Comparison of ENCODE assay signal across 20 mouse cellular contexts in the genomic region with DNA sequence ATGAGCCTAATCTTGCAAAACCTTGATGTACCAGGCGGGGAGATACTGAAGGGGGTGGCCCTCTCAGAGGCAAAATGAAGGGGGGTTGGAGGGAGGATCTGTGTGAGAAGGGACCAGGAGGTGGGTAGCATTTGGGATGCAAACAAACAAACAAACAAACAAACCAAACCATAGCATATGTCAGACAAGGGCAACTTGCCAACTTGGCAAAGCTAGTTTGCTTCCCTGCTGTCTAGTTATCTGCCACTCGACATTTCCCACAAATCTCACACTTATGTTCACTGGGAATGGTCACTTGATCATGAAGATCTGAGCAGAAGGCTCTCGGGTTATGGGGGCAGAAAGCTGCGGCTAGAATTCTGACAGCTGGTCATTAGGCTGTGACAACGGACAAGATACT.
A peak's percentile ranks its signal among the peaks of the same experiment; 100 is the strongest.
DNase-seq lines count a peak whose midpoint lies in the region; ATAC-seq and TF ChIP-seq lines count a peak whose summit lies in the region.
"Had no signal": no experiment of that assay in that cellular context is flagged by ENCODE, and none has a peak within 500 bp of the region (broad histone marks: within the 10 kb centered on the region; RNA-seq: fewer than 3 reads in every experiment).

No protein-coding gene starts in this region.

- peaks cover 3% of the 10 kb centered on the region; the same call in 1 of the 2 replicates for H3K4me1 ChIP-seq in forebrain, embryonic 15.5 days
- no peaks in the 10 kb centered on the region for H3K4me1 ChIP-seq in forebrain, embryonic 12.5 days
- peaks cover 7% of the 10 kb centered on the region; the same call in 1 of the 2 replicates for H3K4me1 ChIP-seq in cerebellum, adult 2 months (ENCODE audit: control insufficient read depth, insufficient read depth, low read length)
- H3K4me1 ChIP-seq: embryonic facial prominence, embryonic 12.5 days; heart, embryonic 15.5 days; megakaryocyte, embryonic 14.5 days had no signal

- DNase-seq in left cerebral cortex, postnatal 4 days = peak; percentile 63
- no peak for DNase-seq in left cerebral cortex, adult 11 months (ENCODE audit: low spot score)
- peak; percentile 78 to 86 for DNase-seq in cerebellum, adult 2 months
- peak; percentile 71 to 86 for DNase-seq in cerebellum, postnatal 36 days
- DNase-seq in gastrocnemius, postnatal 25 days = no peak
- no peak for DNase-seq in thymus, postnatal 4 days
- DNase-seq: adrenal gland, postnatal 14 days; gastrocnemius, postnatal 36 days; lung, adult 18-20 months; lung, postnatal 14 days; right cerebral cortex, postnatal 4 days had no signal

- H3K4me3 ChIP-seq in forebrain, embryonic 15.5 days = no peak overlapping the region
- no peak overlapping the region for H3K4me3 ChIP-seq in forebrain, embryonic 12.5 days (replicated peaks)
- no peak overlapping the region for H3K4me3 ChIP-seq in cerebellum, adult 2 months (replicated peaks; ENCODE audit: insufficient read depth, low read depth, low read length)
- H3K4me3 ChIP-seq: embryonic facial prominence, embryonic 12.5 days; erythroblast, embryonic 14.5 days; heart, embryonic 15.5 days; megakaryocyte, embryonic 14.5 days had no signal

- intact Hi-C loops in left cerebral cortex, postnatal 4 days (cut with DNase I) = no loop called here

- H3K9me3 ChIP-seq in forebrain, embryonic 15.5 days = no peaks in the 10 kb centered on the region
- no peaks in the 10 kb centered on the region for H3K9me3 ChIP-seq in forebrain, embryonic 12.5 days
- H3K9me3 ChIP-seq: embryonic facial prominence, embryonic 12.5 days; G1E; heart, embryonic 15.5 days had no signal

- TF ChIP-seq CTCF in cerebellum, adult 2 months (IDR thresholded peaks at IDR 0.05; ENCODE audit: borderline replicate concordance, insufficient read depth, low read depth, low read length) = no peak

- H3K4me2 ChIP-seq in forebrain, embryonic 15.5 days (replicated peaks) = no peak overlapping the region
- no peak overlapping the region for H3K4me2 ChIP-seq in forebrain, embryonic 12.5 days
- H3K4me2 ChIP-seq: embryonic facial prominence, embryonic 12.5 days; heart, embryonic 15.5 days had no signal

- no peak overlapping the region for H3K9ac ChIP-seq in forebrain, embryonic 15.5 days (replicated peaks)
- H3K9ac ChIP-seq in forebrain, embryonic 12.5 days = no peak overlapping the region
- H3K9ac ChIP-seq: embryonic facial prominence, embryonic 12.5 days; heart, embryonic 15.5 days had no signal

- peak; percentile 80 for ATAC-seq in forebrain, embryonic 15.5 days (replicated peaks)
- ATAC-seq in forebrain, embryonic 12.5 days (ENCODE audit: low FRiP score) = no peak
- ATAC-seq: activated CD4-positive, CD25-positive, alpha-beta regulatory T cell, adult 4 months; intestine, postnatal 0 days had no signal

- H3K36me3 ChIP-seq in forebrain, embryonic 15.5 days = no peaks in the 10 kb centered on the region
- H3K36me3 ChIP-seq in forebrain, embryonic 12.5 days (replicated peaks) = no peaks in the 10 kb centered on the region
- H3K36me3 ChIP-seq: embryonic facial prominence, embryonic 12.5 days; G1E; heart, embryonic 15.5 days had no signal

- H3K27ac ChIP-seq in forebrain, embryonic 15.5 days (replicated peaks) = no peak overlapping the region
- H3K27ac ChIP-seq in forebrain, embryonic 12.5 days = no peak overlapping the region
- peak overlapping the region; percentile 29; the same call in 1 of the 2 replicates for H3K27ac ChIP-seq in cerebellum, adult 2 months (ENCODE audit: insufficient read depth, low read length)
- H3K27ac ChIP-seq: embryonic facial prominence, embryonic 12.5 days; heart, embryonic 15.5 days had no signal

- WGBS in forebrain, embryonic 15.5 days = 60% methylated on average over 5 of the region's 5 CpGs
- 81% methylated on average over 5 of the region's 5 CpGs for WGBS in forebrain, embryonic 12.5 days
- WGBS in cerebellum, adult 2 months = 20% methylated on average over 5 of the region's 5 CpGs

- H3K27me3 ChIP-seq in forebrain, embryonic 15.5 days = no peaks in the 10 kb centered on the region
- H3K27me3 ChIP-seq in forebrain, embryonic 12.5 days = no peaks in the 10 kb centered on the region
- H3K27me3 ChIP-seq in cerebellum, adult 2 months (ENCODE audit: control insufficient read depth, insufficient read depth, low read length) = no peaks in the 10 kb centered on the region
- H3K27me3 ChIP-seq: embryonic facial prominence, embryonic 12.5 days; heart, embryonic 15.5 days; megakaryocyte, embryonic 14.5 days had no signal

- no peak for TF ChIP-seq POLR2A in cerebellum, adult 2 months (IDR thresholded peaks at IDR 0.05; ENCODE audit: borderline replicate concordance, insufficient read depth, low read length)

Comparison
In these comparisons a context has a peak if more than half of its experiments do, and no peak if none do; other contexts are left out.
1. DNase-seq: peak in left cerebral cortex, postnatal 4 days (single experiment), cerebellum, adult 2 months (2 of 2) and cerebellum, postnatal 36 days (2 of 2); none in left cerebral cortex, adult 11 months (single experiment), gastrocnemius, postnatal 25 days (single experiment) and thymus, postnatal 4 days (single experiment).